Mouse (Mus musculus): Measurements from ENCODE around the gene Rnf180. TPM values are rescaled to one million over a fixed set of nuclear protein-coding genes. Genes with fewer than 3 reads are reported as not detected.

The Rnf180 gene
- polyA plus RNA-seq, 1 experiment, result 17.3 TPM

DNA sequence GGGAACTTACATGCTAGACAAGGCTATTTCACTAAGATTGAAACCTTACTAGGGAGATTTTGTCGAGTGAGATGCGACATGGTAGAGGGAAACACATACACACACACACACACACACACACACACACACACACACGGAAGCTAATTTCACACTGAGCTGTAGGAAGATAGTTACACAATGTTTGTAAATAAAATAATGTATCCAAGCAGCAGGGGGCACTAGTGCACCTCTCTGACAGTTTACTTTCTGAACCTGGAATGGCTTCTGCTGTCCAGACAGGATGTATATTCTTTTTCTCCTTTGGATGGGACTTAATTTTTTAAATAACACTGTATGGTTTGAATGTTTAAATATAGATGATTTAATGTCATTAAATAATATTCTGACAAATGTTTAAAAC is 27.9 kb downstream of the Rnf180 start:
- no peaks in the 10 kb centered on the region for H3K4me1 ChIP-seq (ENCODE audit: control insufficient read depth, insufficient read depth, low read length)
- H3K4me3 ChIP-seq (ENCODE audit: insufficient read depth, low read length), result no peak overlapping the region
- TF ChIP-seq CTCF (IDR thresholded peaks at IDR 0.05; ENCODE audit: extremely low read depth, insufficient read depth, low read length), result peak; percentile 60
- TF ChIP-seq POLR2A (IDR thresholded peaks at IDR 0.05; ENCODE audit: extremely low read depth, insufficient read depth, low read length), result no peak
- H3K27ac ChIP-seq (ENCODE audit: insufficient read depth, low read length), result no peak overlapping the region; the same call in 1 of the 2 replicates

DNA sequence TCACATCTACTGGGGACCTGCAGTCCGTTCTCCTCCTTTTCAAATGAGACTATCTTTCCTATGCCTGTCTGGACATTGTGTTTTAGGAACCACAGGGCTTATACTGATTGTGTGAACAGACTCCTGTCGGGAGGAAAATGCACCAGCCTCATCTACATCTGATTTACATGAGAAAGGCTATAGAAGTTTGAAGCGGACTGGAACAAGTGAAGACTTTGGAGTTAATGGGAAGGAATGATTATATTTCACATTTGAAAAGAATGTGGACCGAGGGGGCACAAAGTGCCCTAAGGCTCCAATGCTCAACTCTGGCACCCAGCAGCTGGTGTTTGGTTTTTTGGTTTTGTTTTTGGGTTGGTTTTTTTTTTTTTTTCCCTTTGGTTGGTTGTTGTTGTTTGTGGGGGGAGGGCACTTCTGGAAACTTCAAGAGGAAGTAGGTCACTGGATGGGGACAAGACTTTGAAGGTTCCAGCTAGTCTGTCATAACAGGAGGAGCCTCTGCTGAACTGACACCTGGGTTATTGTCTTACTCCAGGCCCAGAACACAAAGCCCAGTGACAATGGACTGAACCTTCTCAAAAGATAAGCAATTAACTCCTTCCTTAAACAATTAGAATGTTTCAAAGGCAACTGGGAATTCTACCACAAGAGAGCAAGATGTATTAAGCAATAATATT is 37.7 kb downstream of the Rnf180 start:
- no peak for TF ChIP-seq CTCF (IDR thresholded peaks at IDR 0.05; ENCODE audit: extremely low read depth, insufficient read depth, low read length)
- no peak for TF ChIP-seq POLR2A (IDR thresholded peaks at IDR 0.05; ENCODE audit: extremely low read depth, insufficient read depth, low read length)
- H3K4me1 ChIP-seq (ENCODE audit: control insufficient read depth, insufficient read depth, low read length), result no peaks in the 10 kb centered on the region
- no peak overlapping the region for H3K4me3 ChIP-seq (ENCODE audit: insufficient read depth, low read length)
- H3K27ac ChIP-seq (ENCODE audit: insufficient read depth, low read length), result no peak overlapping the region

DNA sequence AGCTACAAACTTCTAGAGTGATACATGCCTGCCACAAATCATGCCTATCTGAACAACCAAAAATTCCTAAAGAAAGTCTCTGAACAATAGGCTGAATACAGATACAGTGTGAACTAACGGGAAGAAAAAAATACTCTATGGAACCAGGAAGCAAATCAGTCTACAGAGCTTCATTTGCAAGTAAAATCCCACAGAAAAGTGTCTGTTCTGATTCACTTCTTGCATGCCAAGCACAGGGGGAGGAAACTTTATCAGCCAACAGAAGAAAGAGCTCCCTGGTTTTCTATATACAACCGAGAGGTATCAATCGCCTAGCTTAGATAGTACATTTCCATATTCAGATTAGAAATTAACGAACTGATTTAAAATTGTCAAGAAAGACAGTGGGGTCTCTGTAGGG is 43.8 kb downstream of the Rnf180 start:
- no peak for TF ChIP-seq CTCF (IDR thresholded peaks at IDR 0.05; ENCODE audit: extremely low read depth, insufficient read depth, low read length)
- no peak for TF ChIP-seq POLR2A (IDR thresholded peaks at IDR 0.05; ENCODE audit: extremely low read depth, insufficient read depth, low read length)
- H3K4me1 ChIP-seq (ENCODE audit: control insufficient read depth, insufficient read depth, low read length), result no peaks in the 10 kb centered on the region; the same call in 1 of the 2 replicates
- H3K4me3 ChIP-seq (ENCODE audit: insufficient read depth, low read length), result no peak overlapping the region
- H3K27ac ChIP-seq (ENCODE audit: insufficient read depth, low read length), result no peak overlapping the region

DNA sequence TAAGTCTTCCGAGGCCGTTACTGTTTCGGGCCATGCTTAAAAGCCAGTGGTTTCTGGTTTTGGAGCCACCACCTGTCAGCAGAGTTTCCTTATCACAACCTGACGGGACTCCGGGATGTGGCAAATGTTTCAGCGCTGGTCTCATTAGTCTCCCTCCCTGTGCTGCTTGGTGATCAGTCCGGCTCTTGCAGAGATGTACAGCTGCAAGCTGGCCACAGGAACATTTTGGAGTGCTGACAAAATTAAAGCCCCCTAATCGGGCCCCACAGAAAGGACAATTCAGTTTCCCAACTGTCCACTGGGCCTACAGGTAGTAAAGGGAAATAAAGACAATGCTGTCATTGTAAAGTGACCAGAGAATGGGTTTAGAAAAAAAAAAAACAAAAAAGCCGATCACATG is 44.4 kb downstream of the Rnf180 start:
- H3K4me3 ChIP-seq (ENCODE audit: insufficient read depth, low read length), result peak overlapping the region; percentile 13; the same call in 1 of the 2 replicates
- TF ChIP-seq POLR2A (IDR thresholded peaks at IDR 0.05; ENCODE audit: extremely low read depth, insufficient read depth, low read length), result no peak
- TF ChIP-seq CTCF (IDR thresholded peaks at IDR 0.05; ENCODE audit: extremely low read depth, insufficient read depth, low read length), result no peak
- no peaks in the 10 kb centered on the region; the same call in 1 of the 2 replicates for H3K4me1 ChIP-seq (ENCODE audit: control insufficient read depth, insufficient read depth, low read length)
- no peak overlapping the region for H3K27ac ChIP-seq (ENCODE audit: insufficient read depth, low read length)

DNA sequence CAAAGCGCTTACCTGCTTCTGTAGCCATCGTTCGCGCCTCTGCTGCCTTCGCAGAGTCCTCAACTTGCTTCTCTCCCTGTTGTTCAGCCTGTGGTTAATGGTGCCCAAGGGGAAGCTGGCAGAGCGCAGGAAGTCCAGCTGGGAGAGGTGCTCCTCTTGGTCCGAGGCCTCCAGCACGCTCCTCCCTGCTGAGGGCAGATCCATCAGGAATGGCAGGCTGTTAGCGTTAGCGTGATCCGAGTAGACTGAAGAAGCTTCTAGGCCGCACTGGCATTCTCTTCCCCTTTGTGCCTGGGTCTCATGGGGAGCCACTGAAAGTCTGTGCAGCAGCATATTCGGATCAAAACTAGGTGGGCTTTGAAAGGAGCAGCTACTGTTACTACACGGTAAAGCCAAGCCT is 45.0 kb downstream of the Rnf180 start:
- H3K27ac ChIP-seq (ENCODE audit: insufficient read depth, low read length), result no peak overlapping the region
- H3K4me3 ChIP-seq (ENCODE audit: insufficient read depth, low read length), result peak overlapping the region; percentile 13; the same call in 1 of the 2 replicates
- H3K4me1 ChIP-seq (ENCODE audit: control insufficient read depth, insufficient read depth, low read length), result no peaks in the 10 kb centered on the region; the same call in 1 of the 2 replicates
- TF ChIP-seq CTCF (IDR thresholded peaks at IDR 0.05; ENCODE audit: extremely low read depth, insufficient read depth, low read length), result no peak
- no peak for TF ChIP-seq POLR2A (IDR thresholded peaks at IDR 0.05; ENCODE audit: extremely low read depth, insufficient read depth, low read length)

DNA sequence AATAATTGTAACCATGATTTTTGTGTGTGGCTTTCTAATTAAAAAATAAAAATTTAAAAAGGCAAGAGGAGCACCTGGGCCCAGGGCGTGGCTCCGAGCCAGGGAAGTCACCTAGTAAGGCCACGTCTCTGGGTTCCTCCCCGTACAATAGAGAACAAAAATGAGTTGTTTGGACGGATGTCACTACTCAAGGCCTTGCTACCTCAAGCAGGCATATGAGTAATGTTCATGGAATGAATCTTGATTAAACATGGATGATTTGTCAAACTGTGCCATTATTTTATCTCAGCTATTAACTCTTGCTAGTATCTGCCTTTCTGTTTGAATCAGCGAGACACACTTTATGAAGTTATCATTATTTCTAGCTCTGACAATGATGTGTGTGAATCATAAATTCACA is 46.9 kb downstream of the Rnf180 start:
- no peaks in the 10 kb centered on the region; the same call in 1 of the 2 replicates for H3K4me1 ChIP-seq (ENCODE audit: control insufficient read depth, insufficient read depth, low read length)
- no peak for TF ChIP-seq CTCF (IDR thresholded peaks at IDR 0.05; ENCODE audit: extremely low read depth, insufficient read depth, low read length)
- no peak for TF ChIP-seq POLR2A (IDR thresholded peaks at IDR 0.05; ENCODE audit: extremely low read depth, insufficient read depth, low read length)
- H3K4me3 ChIP-seq (ENCODE audit: insufficient read depth, low read length), result 0 out of 2 replicates have a peak overlapping the region, but pooled peaks have one; percentile 16
- H3K27ac ChIP-seq (ENCODE audit: insufficient read depth, low read length), result no peak overlapping the region

DNA sequence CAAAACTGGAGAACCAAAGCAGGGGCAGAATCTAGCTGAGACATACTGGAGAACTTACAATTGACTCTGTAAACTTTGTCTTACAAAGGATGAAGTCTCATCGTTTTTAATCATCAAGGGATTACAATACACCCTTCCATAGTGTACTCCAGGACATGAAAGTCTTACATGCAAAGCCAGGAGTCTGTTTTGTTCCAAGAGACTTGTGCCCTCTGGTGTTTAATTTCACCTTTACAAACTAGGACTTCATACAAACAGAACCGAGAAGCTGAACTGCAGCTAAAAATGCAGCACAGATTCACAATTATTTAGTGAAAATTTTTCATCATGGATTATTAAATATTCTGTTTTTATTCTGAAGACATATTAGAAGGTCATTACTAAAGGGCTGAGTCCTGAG is 53.8 kb downstream of the Rnf180 start:
- Histone ChIP-seq H3K27ac (ENCODE audit: insufficient read depth, low read length) (no peak overlapping the region), H3K4me3 (ENCODE audit: insufficient read depth, low read length) (no peak overlapping the region), H3K4me1 (ENCODE audit: control insufficient read depth, insufficient read depth, low read length) (no peaks in the 10 kb centered on the region)
- TF ChIP-seq POLR2A (IDR thresholded peaks at IDR 0.05; ENCODE audit: extremely low read depth, insufficient read depth, low read length) (no peak), CTCF (IDR thresholded peaks at IDR 0.05; ENCODE audit: extremely low read depth, insufficient read depth, low read length) (no peak)

DNA sequence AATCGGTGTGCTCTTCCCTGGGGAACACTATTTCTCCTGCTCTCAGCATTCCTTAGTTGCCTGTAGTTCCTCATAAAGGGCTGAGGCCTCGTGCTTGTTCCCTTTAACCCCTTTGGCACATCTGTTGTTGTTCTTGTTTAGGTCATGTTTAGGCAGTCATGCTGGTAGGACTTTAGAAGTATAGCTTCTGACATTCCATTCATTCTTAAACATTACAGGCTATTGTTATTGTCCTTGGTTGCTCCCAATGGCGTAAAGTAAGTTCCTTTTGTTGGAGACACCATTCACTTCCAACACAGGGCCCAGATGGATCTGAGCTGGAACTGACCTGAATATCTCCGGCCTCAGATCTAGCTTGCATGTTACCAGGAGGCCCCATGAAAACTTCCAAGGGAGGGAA is 67.5 kb downstream of the Rnf180 start:
- no peak for TF ChIP-seq POLR2A (IDR thresholded peaks at IDR 0.05; ENCODE audit: extremely low read depth, insufficient read depth, low read length)
- TF ChIP-seq CTCF (IDR thresholded peaks at IDR 0.05; ENCODE audit: extremely low read depth, insufficient read depth, low read length), result no peak
- Histone ChIP-seq H3K4me1 (ENCODE audit: control insufficient read depth, insufficient read depth, low read length) (no peaks in the 10 kb centered on the region), H3K27ac (ENCODE audit: insufficient read depth, low read length) (no peak overlapping the region), H3K4me3 (ENCODE audit: insufficient read depth, low read length) (no peak overlapping the region)

DNA sequence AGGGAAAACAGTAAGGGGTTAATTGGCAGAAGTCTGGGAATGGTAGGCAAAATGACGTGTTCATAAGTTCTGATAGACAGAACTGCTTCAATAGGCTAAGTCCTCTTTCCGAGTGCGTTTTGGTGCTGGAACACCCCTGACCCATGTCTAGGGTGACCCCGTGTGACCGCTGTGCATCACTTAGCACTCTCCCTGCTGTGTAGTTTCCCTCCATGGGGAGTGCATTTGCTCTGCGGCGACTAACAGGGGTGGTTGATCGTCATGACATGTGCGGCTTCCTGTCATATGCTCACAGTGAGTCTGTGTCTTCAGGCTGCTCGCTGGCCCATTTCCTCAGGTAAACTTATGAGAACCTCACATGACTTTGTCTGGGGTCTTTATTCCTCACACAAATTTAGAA is 70.6 kb downstream of the Rnf180 start:
- H3K4me1 ChIP-seq (ENCODE audit: control insufficient read depth, insufficient read depth, low read length), result no peaks in the 10 kb centered on the region
- no peak overlapping the region for H3K27ac ChIP-seq (ENCODE audit: insufficient read depth, low read length)
- no peak for TF ChIP-seq POLR2A (IDR thresholded peaks at IDR 0.05; ENCODE audit: extremely low read depth, insufficient read depth, low read length)
- no peak for TF ChIP-seq CTCF (IDR thresholded peaks at IDR 0.05; ENCODE audit: extremely low read depth, insufficient read depth, low read length)
- H3K4me3 ChIP-seq (ENCODE audit: insufficient read depth, low read length), result no peak overlapping the region

DNA sequence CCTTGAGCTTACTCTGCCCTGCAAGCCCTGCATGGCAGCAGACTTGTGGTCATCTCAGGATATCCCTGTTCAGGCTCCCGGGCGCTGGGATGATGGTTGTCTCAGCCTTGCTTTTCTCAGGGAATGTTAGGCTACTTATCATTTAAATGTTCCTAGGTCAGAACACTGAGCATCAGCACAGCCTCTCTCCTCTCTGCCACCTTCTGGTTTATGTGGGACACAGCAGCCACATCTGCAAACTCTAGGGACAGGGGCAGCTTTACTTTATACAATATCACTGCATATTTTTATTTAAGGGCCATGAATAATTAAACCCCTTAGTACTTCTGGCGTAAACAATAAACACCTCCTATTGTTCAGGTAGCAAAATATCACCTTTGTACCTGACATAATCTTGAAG is 71.5 kb downstream of the Rnf180 start:
- Histone ChIP-seq H3K27ac (ENCODE audit: insufficient read depth, low read length) (no peak overlapping the region), H3K4me1 (ENCODE audit: control insufficient read depth, insufficient read depth, low read length) (no peaks in the 10 kb centered on the region), H3K4me3 (ENCODE audit: insufficient read depth, low read length) (no peak overlapping the region)
- TF ChIP-seq CTCF (IDR thresholded peaks at IDR 0.05; ENCODE audit: extremely low read depth, insufficient read depth, low read length) (peak; percentile 59), POLR2A (IDR thresholded peaks at IDR 0.05; ENCODE audit: extremely low read depth, insufficient read depth, low read length) (no peak)

Measured in cortical plate, adult 2 months (tissue).